In the genomic region with DNA sequence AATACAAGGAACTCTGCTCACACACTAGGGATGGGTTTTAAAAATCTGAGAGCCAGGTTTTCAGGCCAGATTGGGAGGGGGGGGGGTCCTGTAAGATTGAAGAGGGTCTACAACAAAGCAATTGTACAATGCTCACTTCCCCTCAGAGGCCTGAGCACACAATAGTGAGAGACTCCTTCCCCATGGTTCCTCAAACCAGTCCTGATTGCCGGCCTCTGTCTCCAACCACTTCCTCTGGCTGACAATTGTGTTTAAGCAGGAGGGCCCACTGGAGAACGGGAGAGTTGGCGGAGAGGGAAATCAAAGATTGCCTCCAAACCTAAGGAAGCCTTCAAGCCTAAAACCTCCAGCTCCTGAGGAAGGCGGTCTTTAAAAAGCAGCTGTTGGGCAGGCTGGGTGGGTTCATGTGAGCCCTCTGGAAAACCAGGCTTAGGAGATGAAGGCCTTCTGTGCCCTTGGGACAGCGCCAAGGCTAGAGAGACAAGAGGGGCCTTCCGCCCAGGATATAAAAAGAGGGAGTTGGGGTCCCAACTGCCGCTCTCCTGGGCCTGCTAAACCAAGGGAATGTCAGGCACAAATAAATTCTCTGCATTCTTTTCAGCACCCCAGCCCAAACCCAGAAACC, we compare ENCODE assay signal across 8 mouse cellular contexts. TPM values are rescaled to one million over a fixed set of nuclear protein-coding genes. Genes with fewer than 3 reads are reported as not detected.
DNase-seq lines count a peak whose midpoint lies in the region; ATAC-seq and TF ChIP-seq lines count a peak whose summit lies in the region.

No protein-coding gene starts in this region.

- H3K36me3 ChIP-seq in hindbrain, embryonic 13.5 days: peaks cover 8% of the 10 kb centered on the region; the same call in 1 of the 2 replicates
- H3K36me3 ChIP-seq in megakaryocyte, embryonic 14.5 days (replicated peaks; ENCODE audit: low read length): no peaks in the 10 kb centered on the region

- peak overlapping the region; percentile 96 for H3K4me3 ChIP-seq in layer of hippocampus, adult 2 months
- H3K4me3 ChIP-seq in cortical plate, adult 2 months (ENCODE audit: insufficient read depth, low read length): peak overlapping the region; percentile 96
- H3K4me3 ChIP-seq in hindbrain, embryonic 13.5 days: peak overlapping the region; percentile 67
- H3K4me3 ChIP-seq in megakaryocyte, embryonic 14.5 days (replicated peaks): peak overlapping the region; percentile 95

- TF ChIP-seq CTCF in layer of hippocampus, adult 2 months (conservative IDR thresholded peaks at IDR 0.05): no peak
- TF ChIP-seq CTCF in cortical plate, adult 2 months (IDR thresholded peaks at IDR 0.05; ENCODE audit: extremely low read depth, insufficient read depth, low read length): no peak

- H3K27ac ChIP-seq in layer of hippocampus, adult 2 months: peak overlapping the region; percentile 95
- 0 out of 2 replicates have a peak overlapping the region, but pooled peaks have one; percentile 6 for H3K27ac ChIP-seq in cortical plate, adult 2 months (ENCODE audit: insufficient read depth, low read length)
- peak overlapping the region; percentile 91 for H3K27ac ChIP-seq in hindbrain, embryonic 13.5 days

- no peaks in the 10 kb centered on the region for H3K27me3 ChIP-seq in hindbrain, embryonic 13.5 days
- H3K27me3 ChIP-seq in megakaryocyte, embryonic 14.5 days (replicated peaks): peaks cover 20% of the 10 kb centered on the region

- peak overlapping the region; percentile 85 for H3K9ac ChIP-seq in hindbrain, embryonic 13.5 days

- no peak for ATAC-seq in hindbrain, embryonic 13.5 days (ENCODE audit: low FRiP score)

- intact Hi-C loops in gastrocnemius, postnatal 36 days (cut with DNase I): no loop called here

- H3K9me3 ChIP-seq in hindbrain, embryonic 13.5 days: no peaks in the 10 kb centered on the region
- H3K9me3 ChIP-seq in megakaryocyte, embryonic 14.5 days: no peaks in the 10 kb centered on the region

- peak overlapping the region; percentile 78 for H3K4me2 ChIP-seq in hindbrain, embryonic 13.5 days

- H3K4me1 ChIP-seq in cortical plate, adult 2 months (ENCODE audit: control insufficient read depth, insufficient read depth, low read length): peaks cover 5% of the 10 kb centered on the region; the same call in 1 of the 2 replicates
- peaks cover 62% of the 10 kb centered on the region for H3K4me1 ChIP-seq in hindbrain, embryonic 13.5 days (replicated peaks)
- H3K4me1 ChIP-seq in megakaryocyte, embryonic 14.5 days: peaks cover 50% of the 10 kb centered on the region

- no peak for TF ChIP-seq POLR2A in cortical plate, adult 2 months (IDR thresholded peaks at IDR 0.05; ENCODE audit: extremely low read depth, insufficient read depth, low read length)

- no peak for DNase-seq in layer of hippocampus, adult 2 months (ENCODE audit: low spot score in 2 of 2)
- DNase-seq in layer of hippocampus, adult 11-12 months (ENCODE audit: low spot score): no peak
- no peak for DNase-seq in adrenal gland, postnatal 36 days
- DNase-seq in gastrocnemius, postnatal 36 days: no peak
- DNase-seq in thymus, postnatal 14 days: no peak

- 12% methylated on average over 7 of the region's 7 CpGs for WGBS in hindbrain, embryonic 13.5 days

RNA-seq across cellular contexts. Expression of a gene that starts 1.1 kb away (rescaled TPM):
- total RNA-seq in layer of hippocampus, adult 2 months (2021): 10 to 100 TPM; 17.1 to 18.5 TPM
- polyA plus RNA-seq in cortical plate, adult 2 months (2012; rRNA removed): 11.9 TPM in 2 replicates
- polyA plus RNA-seq in hindbrain, embryonic 13.5 days (2015; fragmentation: Nextera tagmentation; extraction: Ambion mirVana): 12.3 and 13.6 TPM in 2 replicates
- 13.8 and 16.8 TPM in 2 replicates for polyA plus RNA-seq in megakaryocyte, embryonic 14.5 days (2012; ENCODE audit: insufficient read depth, low replicate concordance)
- 10 to 100 TPM; 30.4 to 36.0 TPM for total RNA-seq in adrenal gland, postnatal 36 days (2021)
- 1 to 10 TPM; 3.6 to 4.0 TPM for total RNA-seq in gastrocnemius, postnatal 36 days (2021)

RNA-seq across cellular contexts. Expression of a gene that starts 18.1 kb away (rescaled TPM):
- 1 to 10 TPM; 4.0 to 5.5 TPM for total RNA-seq in layer of hippocampus, adult 2 months (2021)
- polyA plus RNA-seq in cortical plate, adult 2 months (2012; rRNA removed): 5.1 and 5.3 TPM in 2 replicates
- 22.6 and 23.4 TPM in 2 replicates for polyA plus RNA-seq in hindbrain, embryonic 13.5 days (2015; fragmentation: Nextera tagmentation; extraction: Ambion mirVana)
- polyA plus RNA-seq in megakaryocyte, embryonic 14.5 days (2012; ENCODE audit: insufficient read depth, low replicate concordance): 3.8 and 10.2 TPM in 2 replicates
- 1 to 10 TPM; 5.3 to 6.6 TPM for total RNA-seq in adrenal gland, postnatal 36 days (2021)
- total RNA-seq in gastrocnemius, postnatal 36 days (2021): 1 to 10 TPM; 3.0 to 3.5 TPM

Comparison
In these comparisons a context has a peak if more than half of its experiments do, and no peak if none do; other contexts are left out.
1. H3K27ac ChIP-seq: peak in every context shown above with its lines; median percentile 95 in layer of hippocampus, adult 2 months; 91 in hindbrain, embryonic 13.5 days; 6 in cortical plate, adult 2 months.